Mouse (Mus musculus): ENCODE data around the gene Dclk2. TPM values are rescaled to one million over a fixed set of nuclear protein-coding genes. Genes with fewer than 3 reads are reported as not detected.

The Dclk2 gene
- polyA plus RNA-seq, 1 experiment from 2014 or later, result 3.4 TPM

DNA sequence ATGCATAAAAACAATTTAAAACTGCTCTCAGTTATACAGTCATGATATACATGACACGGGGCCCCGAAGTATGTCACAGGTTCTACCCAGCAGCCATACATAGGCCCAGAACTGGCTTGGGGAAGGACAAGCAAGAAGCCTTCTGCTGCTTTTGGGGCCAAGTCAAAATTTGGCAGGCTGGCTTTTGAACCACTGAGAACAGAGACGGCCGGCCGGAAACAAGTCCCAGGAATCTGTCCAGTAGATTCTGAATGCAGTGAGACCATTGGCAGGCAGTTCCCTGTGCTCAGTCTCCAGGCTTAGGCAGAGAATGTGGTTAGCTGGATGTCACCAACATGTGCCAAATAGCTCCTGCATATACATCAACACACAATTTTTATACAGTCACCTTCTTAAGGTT is 130.9 kb downstream of the Dclk2 start:
- WGBS, result 90% methylated on average over 5 of the region's 5 CpGs
- H3K4me1 ChIP-seq, result peaks cover 27% of the 10 kb centered on the region

DNA sequence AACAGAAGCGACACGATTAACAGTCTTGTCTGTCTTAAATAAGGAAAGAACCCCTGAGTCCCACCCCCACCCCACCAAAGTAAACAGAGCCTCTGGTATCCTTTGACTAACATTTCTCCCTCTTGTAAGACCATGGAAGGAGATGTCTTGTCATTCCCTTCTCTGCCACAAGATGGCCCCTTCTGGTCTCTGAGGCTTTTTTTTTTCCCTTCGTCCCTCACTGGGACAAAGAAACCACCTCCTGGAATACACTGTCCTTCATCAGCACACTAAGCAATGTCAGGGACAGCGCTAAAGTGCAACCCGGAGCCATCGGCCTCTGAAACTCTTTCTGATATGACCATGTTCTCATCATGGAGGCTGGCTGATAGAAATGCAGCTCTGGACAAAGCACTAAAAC is 131.9 kb downstream of the Dclk2 start:
- H3K27me3 ChIP-seq, result no peaks in the 10 kb centered on the region
- no peak overlapping the region for H3K9ac ChIP-seq
- no peak for ATAC-seq (replicated peaks; ENCODE audit: low FRiP score)
- no peaks in the 10 kb centered on the region for H3K36me3 ChIP-seq
- H3K4me1 ChIP-seq, result peaks cover 29% of the 10 kb centered on the region
- 46% methylated on average over 6 of the region's 6 CpGs for WGBS
- H3K27ac ChIP-seq, result no peak overlapping the region
- H3K4me3 ChIP-seq (replicated peaks), result no peak overlapping the region
- H3K4me2 ChIP-seq, result no peak overlapping the region
- no peaks in the 10 kb centered on the region for H3K9me3 ChIP-seq (replicated peaks)

More for the DNA sequence above, 130.9 kb downstream of the Dclk2 start:
- Histone ChIP-seq H3K9me3 (replicated peaks) (no peaks in the 10 kb centered on the region), H3K27me3 (no peaks in the 10 kb centered on the region), H3K4me3 (replicated peaks) (no peak overlapping the region), H3K9ac (no peak overlapping the region), H3K36me3 (no peaks in the 10 kb centered on the region), H3K4me2 (no peak overlapping the region), H3K27ac (no peak overlapping the region)
- no peak for ATAC-seq (replicated peaks; ENCODE audit: low FRiP score)

DNA sequence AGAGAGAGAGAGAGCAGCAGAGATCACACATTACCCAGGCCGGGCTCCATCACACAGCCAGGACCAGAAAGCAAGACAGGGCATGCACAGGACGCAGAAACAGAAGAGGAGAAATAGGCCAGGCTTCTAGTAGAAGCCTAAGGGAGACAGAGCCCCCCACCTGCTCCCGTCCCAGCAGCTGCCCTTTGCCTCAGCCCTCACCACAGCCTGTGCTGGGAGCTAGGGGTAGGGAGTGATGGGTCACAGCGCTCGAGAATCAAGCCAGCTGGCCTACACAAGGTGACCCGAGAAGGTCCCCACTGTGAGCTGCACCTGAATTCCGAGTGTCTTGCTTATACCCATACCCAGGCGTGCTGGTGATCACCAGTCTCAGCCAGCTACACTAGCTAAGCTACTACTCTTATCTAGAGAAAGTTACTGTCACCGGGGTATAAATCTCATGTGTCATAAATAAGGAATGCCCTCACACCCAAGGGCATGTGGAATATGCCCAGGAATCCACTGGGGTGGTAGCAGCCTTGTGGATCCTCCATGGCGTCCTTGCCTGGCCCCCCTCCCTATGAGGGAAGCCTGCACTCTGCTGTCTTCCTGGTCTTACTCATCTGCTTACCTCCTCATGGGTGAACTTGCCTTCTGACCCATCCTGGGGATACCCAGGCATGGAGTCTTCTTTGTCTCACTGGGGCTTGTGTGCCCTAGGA is 133.1 kb downstream of the Dclk2 start:
- ATAC-seq (replicated peaks; ENCODE audit: low FRiP score), result no peak; the same call in 1 of the 2 replicates
- Histone ChIP-seq H3K9ac (no peak overlapping the region), H3K36me3 (no peaks in the 10 kb centered on the region), H3K4me1 (peaks cover 24% of the 10 kb centered on the region), H3K27ac (no peak overlapping the region), H3K4me3 (replicated peaks) (no peak overlapping the region), H3K27me3 (no peaks in the 10 kb centered on the region), H3K9me3 (replicated peaks) (no peaks in the 10 kb centered on the region), H3K4me2 (no peak overlapping the region)
- 81% methylated on average over 10 of the region's 10 CpGs for WGBS

DNA sequence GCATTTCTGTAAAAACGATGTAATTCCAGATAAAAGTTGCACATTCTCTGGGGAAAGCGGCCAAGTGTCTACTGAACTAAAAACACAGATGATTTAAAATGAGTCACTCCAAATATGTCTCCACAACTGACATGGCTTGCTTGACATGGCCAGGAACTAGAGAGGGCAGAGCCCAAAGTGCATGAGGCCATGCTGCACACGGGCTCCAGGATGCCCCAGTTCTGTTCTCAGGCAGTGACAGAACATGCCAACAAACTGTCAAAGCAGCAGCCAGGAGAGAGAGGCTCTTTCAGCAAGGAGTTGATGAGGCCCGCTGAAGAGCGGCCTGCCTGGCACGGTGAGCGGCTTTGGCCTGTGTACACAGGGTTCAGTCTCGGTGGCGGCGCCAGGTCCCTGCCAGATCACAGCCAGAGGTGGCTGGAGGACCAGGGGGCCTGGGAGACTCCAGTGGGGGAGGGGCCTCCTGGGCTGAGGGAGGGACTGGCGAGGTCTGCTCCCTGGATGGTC is 133.8 kb downstream of the Dclk2 start:
- Histone ChIP-seq H3K4me2 (no peak overlapping the region), H3K27ac (no peak overlapping the region), H3K9me3 (replicated peaks) (no peaks in the 10 kb centered on the region), H3K4me1 (peaks cover 24% of the 10 kb centered on the region), H3K36me3 (no peaks in the 10 kb centered on the region), H3K9ac (no peak overlapping the region), H3K27me3 (no peaks in the 10 kb centered on the region), H3K4me3 (replicated peaks) (no peak overlapping the region)
- 67% methylated on average over 11 of the region's 11 CpGs for WGBS
- ATAC-seq (replicated peaks; ENCODE audit: low FRiP score), result peak; percentile 59

DNA sequence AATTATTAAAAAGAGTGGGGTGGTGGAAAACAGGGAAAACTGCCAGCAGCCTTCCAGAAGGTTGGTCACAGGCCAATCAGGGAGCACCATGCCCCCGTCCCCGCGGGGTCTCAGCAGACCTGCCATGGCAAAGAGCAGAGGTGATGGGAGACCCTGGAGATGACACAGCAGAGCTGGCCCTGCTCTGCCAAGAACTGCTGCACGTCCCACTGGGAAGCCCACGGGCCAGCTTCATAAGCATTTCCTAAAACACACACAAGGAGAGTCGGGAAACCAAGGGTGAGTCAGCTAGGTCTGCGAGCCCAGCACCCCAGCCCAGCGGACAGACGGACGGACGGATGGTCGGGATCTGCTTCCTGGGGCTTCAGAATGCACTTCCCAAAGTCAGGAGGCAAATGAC is 134.4 kb downstream of the Dclk2 start:
- no peak for ATAC-seq (replicated peaks; ENCODE audit: low FRiP score)
- Histone ChIP-seq H3K4me2 (no peak overlapping the region), H3K27ac (no peak overlapping the region), H3K9ac (no peak overlapping the region), H3K4me1 (peaks cover 24% of the 10 kb centered on the region), H3K36me3 (no peaks in the 10 kb centered on the region), H3K27me3 (no peaks in the 10 kb centered on the region), H3K4me3 (replicated peaks) (no peak overlapping the region), H3K9me3 (replicated peaks) (no peaks in the 10 kb centered on the region)
- 75% methylated on average over 12 of the region's 12 CpGs for WGBS

DNA sequence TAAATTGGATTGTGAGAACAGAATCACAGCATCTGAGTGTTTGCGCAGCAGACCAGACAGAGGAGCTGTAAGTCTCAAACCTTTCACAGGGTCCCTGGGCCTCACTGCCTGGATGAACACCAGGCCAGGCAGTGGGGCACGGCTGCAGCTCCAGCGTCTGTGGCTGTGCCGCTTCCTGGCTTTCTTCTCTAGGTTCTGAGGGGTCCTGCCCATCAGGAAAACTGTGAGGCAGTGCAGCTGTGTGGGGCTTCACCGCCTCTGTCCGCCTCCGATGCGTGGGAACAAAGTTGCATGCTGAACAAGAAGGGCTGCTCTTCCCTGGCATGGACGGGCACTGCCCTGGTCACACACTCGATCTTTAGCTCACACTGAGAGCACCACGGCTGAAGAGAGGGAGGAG is 135.7 kb downstream of the Dclk2 start:
- Histone ChIP-seq H3K9ac (no peak overlapping the region), H3K4me3 (replicated peaks) (no peak overlapping the region), H3K4me1 (peaks cover 22% of the 10 kb centered on the region), H3K9me3 (replicated peaks) (no peaks in the 10 kb centered on the region), H3K36me3 (no peaks in the 10 kb centered on the region), H3K27ac (no peak overlapping the region), H3K27me3 (no peaks in the 10 kb centered on the region), H3K4me2 (0 out of 2 replicates have a peak overlapping the region, but pooled peaks have one; percentile 12)
- peak; percentile 57 for ATAC-seq (replicated peaks; ENCODE audit: low FRiP score)
- 54% methylated on average over 11 of the region's 11 CpGs for WGBS

DNA sequence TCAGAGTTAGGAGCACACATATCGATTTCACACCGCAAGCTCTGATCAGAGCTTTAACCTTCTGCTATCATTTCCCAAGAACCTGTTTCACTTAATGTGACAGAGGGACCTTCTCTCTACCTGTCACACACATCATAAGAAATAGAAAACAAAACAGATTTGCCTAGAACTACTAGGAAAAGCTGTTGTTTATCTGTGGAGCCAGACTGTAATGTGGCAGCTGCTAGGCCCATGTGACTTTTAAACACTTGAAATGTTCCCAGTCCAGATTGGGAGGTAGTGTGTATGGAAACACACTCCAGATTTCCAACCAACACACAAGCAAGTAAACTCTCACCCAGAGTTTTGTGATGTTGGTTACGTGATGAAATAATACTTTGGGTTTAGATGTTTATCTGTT is 136.6 kb downstream of the Dclk2 start:
- Histone ChIP-seq H3K4me3 (replicated peaks) (no peak overlapping the region), H3K4me2 (no peak overlapping the region), H3K36me3 (no peaks in the 10 kb centered on the region), H3K9me3 (replicated peaks) (no peaks in the 10 kb centered on the region), H3K4me1 (peaks cover 21% of the 10 kb centered on the region), H3K27me3 (no peaks in the 10 kb centered on the region), H3K9ac (no peak overlapping the region), H3K27ac (no peak overlapping the region)
- ATAC-seq (replicated peaks; ENCODE audit: low FRiP score), result no peak
- 75% methylated on average over 3 of the region's 3 CpGs for WGBS

DNA sequence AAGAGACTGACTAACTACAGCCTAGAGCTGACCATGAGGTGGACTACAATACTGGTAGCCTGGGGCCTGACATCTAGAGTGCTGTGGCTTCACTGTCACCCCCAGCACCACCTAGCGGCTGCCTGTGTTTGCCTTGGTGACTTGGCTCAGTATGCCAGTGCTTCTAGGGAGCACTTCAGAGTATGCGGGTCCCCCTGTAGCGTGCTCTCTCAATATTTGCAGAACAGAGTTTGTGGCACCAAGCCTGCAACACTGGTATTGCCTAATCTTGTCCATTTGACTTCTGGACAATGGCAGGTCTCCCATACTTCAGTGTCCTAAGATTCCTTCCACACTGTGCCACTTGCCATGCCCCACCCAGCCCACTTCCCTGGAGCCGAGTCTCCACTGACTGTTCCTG is 140.9 kb downstream of the Dclk2 start:
- H3K9me3 ChIP-seq (replicated peaks), result no peaks in the 10 kb centered on the region
- no peak for ATAC-seq (replicated peaks; ENCODE audit: low FRiP score)

DNA sequence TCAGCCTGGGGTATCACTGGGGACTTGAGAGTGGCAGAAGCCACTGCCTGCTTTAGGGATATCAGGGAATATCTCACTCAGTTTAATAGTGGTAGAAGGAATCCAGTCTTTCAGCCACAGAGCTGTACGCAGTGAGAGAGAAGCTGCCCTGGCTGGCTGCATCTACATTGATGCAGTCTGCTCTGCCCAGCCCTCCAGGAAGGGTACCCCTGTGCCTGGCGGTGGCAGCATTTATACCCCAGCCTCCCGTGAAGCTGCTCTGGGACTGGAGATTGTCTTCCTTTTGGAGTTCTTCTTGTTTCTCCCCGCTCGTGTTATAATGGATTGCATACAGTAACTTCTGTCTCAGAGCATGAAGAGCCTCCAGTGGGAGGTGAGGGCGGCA is 145.2 kb downstream of the Dclk2 start:
- 0 out of 2 replicates have a peak overlapping the region, but pooled peaks have one; percentile 45 for H3K27ac ChIP-seq
- H3K9ac ChIP-seq, result no peak overlapping the region
- no peak overlapping the region for H3K4me3 ChIP-seq (replicated peaks)
- no peaks in the 10 kb centered on the region for H3K36me3 ChIP-seq
- H3K27me3 ChIP-seq, result no peaks in the 10 kb centered on the region
- WGBS, result 80% methylated on average over 6 of the region's 6 CpGs
- no peak for ATAC-seq (replicated peaks; ENCODE audit: low FRiP score)
- H3K4me1 ChIP-seq, result no peaks in the 10 kb centered on the region
- H3K9me3 ChIP-seq (replicated peaks), result no peaks in the 10 kb centered on the region
- H3K4me2 ChIP-seq, result no peak overlapping the region

More for the DNA sequence above, 140.9 kb downstream of the Dclk2 start:
- no peak overlapping the region for H3K27ac ChIP-seq
- H3K27me3 ChIP-seq, result no peaks in the 10 kb centered on the region
- 78% methylated on average over 4 of the region's 4 CpGs for WGBS
- H3K9ac ChIP-seq, result no peak overlapping the region
- peaks cover 2% of the 10 kb centered on the region for H3K4me1 ChIP-seq
- H3K4me3 ChIP-seq (replicated peaks), result no peak overlapping the region
- H3K4me2 ChIP-seq, result no peak overlapping the region
- H3K36me3 ChIP-seq, result no peaks in the 10 kb centered on the region

DNA sequence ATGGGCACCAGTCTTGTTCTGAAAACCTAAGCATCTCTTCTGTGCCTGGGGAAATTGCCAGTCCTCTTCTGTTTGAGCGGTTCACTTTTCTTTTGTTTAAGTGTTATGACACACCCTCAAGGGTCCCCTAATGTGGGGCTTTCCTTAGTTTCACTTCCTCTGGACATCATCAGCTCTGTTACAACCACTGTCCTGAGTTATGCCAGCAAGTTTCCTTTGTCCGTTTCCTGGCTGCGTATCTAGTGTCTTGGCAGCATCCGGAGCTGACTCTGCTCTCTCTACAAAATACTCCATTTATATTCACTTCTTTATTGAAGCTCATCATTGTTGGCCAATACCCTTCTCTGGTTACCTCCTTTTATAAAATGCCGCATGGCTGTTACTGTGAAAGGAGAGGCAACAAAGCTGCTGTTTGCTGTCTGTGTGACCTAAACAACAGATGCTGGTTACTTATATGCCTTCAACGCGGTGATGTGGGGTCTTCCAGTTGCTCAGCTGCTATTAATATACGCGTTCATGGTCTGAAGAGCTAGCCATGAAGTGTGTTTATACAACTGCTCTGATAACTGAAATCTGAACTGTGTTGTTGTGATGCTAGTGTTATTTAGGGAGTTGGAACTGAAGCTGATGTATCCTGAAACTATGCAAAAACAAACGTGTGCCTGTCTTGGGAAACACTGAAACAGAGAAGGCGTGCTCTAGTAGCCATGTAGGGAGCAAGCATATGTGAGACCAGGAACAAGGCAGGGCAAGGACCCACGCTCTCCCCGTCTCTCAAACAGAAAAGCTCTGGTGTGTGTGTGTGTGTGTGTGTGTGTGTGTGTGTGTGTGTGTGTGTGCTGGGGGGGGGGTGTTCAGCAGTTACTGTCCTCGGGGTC is 145.8 kb downstream of the Dclk2 start:
- 65% methylated on average over 14 of the region's 14 CpGs for WGBS
- H3K27me3 ChIP-seq, result no peaks in the 10 kb centered on the region
- no peak overlapping the region for H3K4me2 ChIP-seq
- H3K9me3 ChIP-seq (replicated peaks), result no peaks in the 10 kb centered on the region
- H3K4me1 ChIP-seq, result no peaks in the 10 kb centered on the region
- H3K4me3 ChIP-seq (replicated peaks), result no peak overlapping the region
- no peaks in the 10 kb centered on the region for H3K36me3 ChIP-seq
- peak overlapping the region; percentile 45; the same call in 1 of the 2 replicates for H3K27ac ChIP-seq
- no peak for ATAC-seq (replicated peaks; ENCODE audit: low FRiP score)
- H3K9ac ChIP-seq, result no peak overlapping the region

DNA sequence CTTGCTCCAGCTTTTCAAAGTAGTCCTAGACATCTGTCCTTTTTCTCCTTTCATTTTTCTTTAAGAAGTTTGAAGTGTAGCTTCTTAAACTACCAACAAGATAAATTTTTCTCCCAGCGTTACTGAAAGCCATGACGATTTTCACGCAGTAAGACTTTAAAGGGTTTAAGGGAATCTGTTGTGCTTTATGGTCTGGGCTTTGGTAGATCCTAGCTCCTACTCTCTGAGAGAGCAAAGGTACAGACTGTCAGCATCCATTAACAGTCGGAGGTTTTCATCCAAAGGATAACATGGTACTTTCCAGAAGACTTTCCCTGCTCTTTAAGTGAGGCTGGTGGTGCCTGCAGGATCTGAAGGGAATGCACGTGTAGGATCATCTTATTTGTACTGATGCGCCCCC is 151.7 kb downstream of the Dclk2 start:
- H3K27ac ChIP-seq, result no peak overlapping the region

DNA sequence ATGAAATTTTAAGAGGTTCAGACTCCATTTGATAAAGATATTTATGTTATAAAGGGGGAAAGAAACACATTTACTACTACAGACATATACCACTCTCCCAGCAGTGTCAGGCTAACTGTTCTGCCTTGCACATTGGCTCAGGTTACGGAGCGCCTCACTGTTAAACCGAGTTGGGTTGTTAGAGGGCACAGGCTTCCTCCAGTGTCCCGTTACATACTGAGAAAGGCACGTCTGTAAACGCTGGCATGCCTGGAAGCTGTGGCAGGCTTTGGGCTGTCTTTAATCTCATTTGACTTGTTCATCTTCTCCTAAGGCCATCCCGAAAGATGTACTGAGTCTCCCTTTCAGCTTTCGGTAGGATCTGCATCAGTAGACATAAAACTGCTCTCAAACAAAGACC is 152.1 kb downstream of the Dclk2 start:
- no peaks in the 10 kb centered on the region for H3K9me3 ChIP-seq (replicated peaks)
- peaks cover 12% of the 10 kb centered on the region; the same call in 1 of the 2 replicates for H3K4me1 ChIP-seq
- no peaks in the 10 kb centered on the region for H3K27me3 ChIP-seq
- H3K36me3 ChIP-seq, result no peaks in the 10 kb centered on the region
- no peak overlapping the region for H3K9ac ChIP-seq
- H3K4me2 ChIP-seq, result no peak overlapping the region
- peak; percentile 71; the same call in 1 of the 2 replicates for ATAC-seq (replicated peaks; ENCODE audit: low FRiP score)
- no peak overlapping the region for H3K27ac ChIP-seq
- H3K4me3 ChIP-seq (replicated peaks), result no peak overlapping the region
- 16% methylated on average over 8 of the region's 8 CpGs for WGBS

More for the DNA sequence above, 151.7 kb downstream of the Dclk2 start:
- H3K27me3 ChIP-seq, result no peaks in the 10 kb centered on the region
- H3K4me1 ChIP-seq, result peaks cover 12% of the 10 kb centered on the region; the same call in 1 of the 2 replicates
- no peak overlapping the region for H3K4me2 ChIP-seq
- H3K4me3 ChIP-seq (replicated peaks), result no peak overlapping the region
- ATAC-seq (replicated peaks; ENCODE audit: low FRiP score), result no peak; the same call in 1 of the 2 replicates
- H3K9ac ChIP-seq, result no peak overlapping the region
- H3K9me3 ChIP-seq (replicated peaks), result no peaks in the 10 kb centered on the region
- H3K36me3 ChIP-seq, result no peaks in the 10 kb centered on the region
- 46% methylated on average over 6 of the region's 6 CpGs for WGBS
